ENCODE assay signal across 8 mouse cellular contexts in the genomic region with DNA sequence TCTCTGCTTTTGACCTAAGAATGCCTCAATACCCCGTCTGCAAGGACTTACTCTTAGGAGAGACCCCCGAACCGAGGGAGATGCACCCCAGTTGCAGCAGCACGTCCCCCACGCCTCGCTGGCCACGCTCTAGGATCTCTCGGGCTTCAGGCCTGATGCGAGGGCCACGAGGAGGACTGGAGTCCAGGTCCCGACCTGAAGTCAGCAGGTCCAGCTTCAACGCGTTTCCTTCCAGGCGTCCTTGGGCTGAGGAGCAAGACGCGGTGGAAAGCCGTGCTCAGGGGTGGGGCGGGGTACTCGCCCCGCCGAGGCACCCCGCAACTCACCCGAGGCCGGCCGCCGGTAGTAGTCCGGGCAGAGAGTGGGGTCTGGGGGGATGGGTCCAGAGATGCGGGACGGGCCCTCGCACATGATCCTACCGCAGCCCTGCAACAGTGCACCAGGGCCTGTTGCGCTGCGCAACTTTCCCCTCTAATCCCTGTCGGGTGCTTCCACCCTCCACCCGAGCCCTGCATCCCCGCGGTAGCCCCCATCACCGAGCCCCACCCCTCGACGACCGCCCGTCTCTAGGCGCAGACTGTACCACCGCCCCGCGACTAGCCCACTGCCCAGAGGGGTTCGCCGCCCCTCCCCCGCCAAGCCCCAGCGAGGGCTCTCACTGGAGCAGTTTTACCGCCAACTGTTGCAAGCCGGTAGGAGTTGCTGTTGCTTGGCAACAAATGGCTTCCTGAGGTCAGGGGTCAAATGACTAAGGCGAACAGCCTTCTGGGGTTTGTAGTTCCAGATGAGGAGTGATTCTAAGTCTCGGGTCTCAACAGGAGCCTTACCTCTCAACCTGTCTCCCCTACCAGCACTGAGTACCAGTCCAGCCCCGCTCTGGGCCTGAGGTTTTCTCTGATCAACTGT. TPM values are rescaled to one million over a fixed set of nuclear protein-coding genes. Genes with fewer than 3 reads are reported as not detected.
DNase-seq lines count a peak whose midpoint lies in the region; ATAC-seq and TF ChIP-seq lines count a peak whose summit lies in the region.

TSS of gene 4933405L10Rik (plus strand) at position 158 of the 906 bp plus-strand sequence.
TSS of gene Enkd1 (minus strand) at position 713 of the 906 bp plus-strand sequence.

- peak within 1 kb of the TSS; percentile 94 for H3K4me2 ChIP-seq in heart, embryonic 15.5 days
- H3K4me2 ChIP-seq in liver, embryonic 14.5 days (ENCODE audit: low read depth) = peak within 1 kb of the TSS; percentile 76
- H3K4me2 ChIP-seq in neural tube, embryonic 11.5 days (ENCODE audit: low read depth) = peak within 1 kb of the TSS; percentile 88
- peak within 1 kb of the TSS; percentile 97 for H3K4me2 ChIP-seq in stomach, postnatal 0 days (replicated peaks; ENCODE audit: low read depth)

- ATAC-seq in heart, embryonic 15.5 days (replicated peaks; ENCODE audit: insufficient number of reproducible peaks, insufficient read depth, low FRiP score, low read depth) = peak; percentile 68
- ATAC-seq in liver, embryonic 14.5 days (ENCODE audit: insufficient read depth) = peak; percentile 75
- ATAC-seq in neural tube, embryonic 11.5 days (ENCODE audit: insufficient read depth, low FRiP score, low TSS enrichment) = peak; percentile 76
- ATAC-seq in stomach, postnatal 0 days (ENCODE audit: low FRiP score, low TSS enrichment) = peak; percentile 73

- H3K27ac ChIP-seq in brown adipose tissue, adult 24 weeks (replicated peaks; ENCODE audit: low read depth, low read length) = no peak within 1 kb of the TSS
- H3K27ac ChIP-seq in forebrain, embryonic 10.5 days = peak within 1 kb of the TSS; percentile 94
- no peak within 1 kb of the TSS for H3K27ac ChIP-seq in heart, embryonic 15.5 days
- no peak within 1 kb of the TSS for H3K27ac ChIP-seq in liver, embryonic 14.5 days
- 0 out of 2 replicates have a peak within 1 kb of the TSS, but pooled peaks have one; percentile 17 for H3K27ac ChIP-seq in neural tube, embryonic 11.5 days (ENCODE audit: low read depth, low read length)
- no peak within 1 kb of the TSS for H3K27ac ChIP-seq in stomach, postnatal 0 days (replicated peaks)

- no peaks in the 10 kb centered on the region for H3K9me3 ChIP-seq in forebrain, embryonic 10.5 days
- H3K9me3 ChIP-seq in heart, embryonic 15.5 days (replicated peaks) = no peaks in the 10 kb centered on the region
- H3K9me3 ChIP-seq in liver, embryonic 14.5 days (ENCODE audit: control insufficient read depth, low read length) = no peaks in the 10 kb centered on the region
- no peaks in the 10 kb centered on the region for H3K9me3 ChIP-seq in neural tube, embryonic 11.5 days (ENCODE audit: control insufficient read depth, low read length)
- no peaks in the 10 kb centered on the region for H3K9me3 ChIP-seq in stomach, postnatal 0 days (ENCODE audit: control insufficient read depth, low read length)

- peak within 1 kb of the TSS; percentile 49 for H3K4me3 ChIP-seq in brown adipose tissue, adult 24 weeks (ENCODE audit: insufficient read depth, low read depth, low read length)
- H3K4me3 ChIP-seq in forebrain, embryonic 10.5 days = peak within 1 kb of the TSS; percentile 89
- peak within 1 kb of the TSS; percentile 83 for H3K4me3 ChIP-seq in heart, embryonic 15.5 days
- peak within 1 kb of the TSS; percentile 68 to 74 for H3K4me3 ChIP-seq in liver, embryonic 14.5 days (ENCODE audit: insufficient read depth in 1 of 2, low read depth in 2 of 2, low read length in 2 of 2)
- peak within 1 kb of the TSS; percentile 70 for H3K4me3 ChIP-seq in neural tube, embryonic 11.5 days (ENCODE audit: low read depth, low read length)
- H3K4me3 ChIP-seq in stomach, postnatal 0 days (ENCODE audit: low read depth, low read length) = peak within 1 kb of the TSS; percentile 76

- peaks cover 33% of the 10 kb centered on the region for H3K36me3 ChIP-seq in forebrain, embryonic 10.5 days (replicated peaks)
- peaks cover 8% of the 10 kb centered on the region; the same call in 1 of the 2 replicates for H3K36me3 ChIP-seq in heart, embryonic 15.5 days
- H3K36me3 ChIP-seq in liver, embryonic 14.5 days (replicated peaks; ENCODE audit: control insufficient read depth, insufficient read depth, low read depth) = no peaks in the 10 kb centered on the region
- H3K36me3 ChIP-seq in neural tube, embryonic 11.5 days (ENCODE audit: control insufficient read depth, insufficient read depth, low read length) = peaks cover 8% of the 10 kb centered on the region
- peaks cover 8% of the 10 kb centered on the region for H3K36me3 ChIP-seq in stomach, postnatal 0 days (ENCODE audit: control insufficient read depth, insufficient read depth, low read length)

- no peaks in the 10 kb centered on the region for H3K4me1 ChIP-seq in brown adipose tissue, adult 24 weeks (ENCODE audit: control insufficient read depth, insufficient read depth, insufficient read length, low read length)
- H3K4me1 ChIP-seq in forebrain, embryonic 10.5 days = peaks cover 37% of the 10 kb centered on the region
- H3K4me1 ChIP-seq in heart, embryonic 15.5 days (replicated peaks) = peaks cover 13% of the 10 kb centered on the region
- H3K4me1 ChIP-seq in liver, embryonic 14.5 days (replicated peaks; ENCODE audit: control insufficient read depth in 2 of 2, insufficient read depth in 2 of 2, low read length in 1 of 2) = peaks cover 0 to 12% of the 10 kb centered on the region in 2 experiments; a peak in 2 of 4 replicates
- H3K4me1 ChIP-seq in neural tube, embryonic 11.5 days (ENCODE audit: control insufficient read depth, insufficient read depth, low read length) = peaks cover 9% of the 10 kb centered on the region
- H3K4me1 ChIP-seq in stomach, postnatal 0 days (replicated peaks; ENCODE audit: control insufficient read depth, insufficient read depth) = no peaks in the 10 kb centered on the region

- no peaks in the 10 kb centered on the region for H3K27me3 ChIP-seq in forebrain, embryonic 10.5 days (ENCODE audit: poor library complexity, severe bottlenecking)
- H3K27me3 ChIP-seq in heart, embryonic 15.5 days = no peaks in the 10 kb centered on the region
- no peaks in the 10 kb centered on the region for H3K27me3 ChIP-seq in liver, embryonic 14.5 days (ENCODE audit: control insufficient read depth, insufficient read depth, low read length)
- H3K27me3 ChIP-seq in neural tube, embryonic 11.5 days (ENCODE audit: control insufficient read depth, insufficient read depth, low read length) = no peaks in the 10 kb centered on the region
- no peaks in the 10 kb centered on the region for H3K27me3 ChIP-seq in stomach, postnatal 0 days (ENCODE audit: control insufficient read depth, insufficient read depth, low read length)

- under 1% methylated on average over 55 of the region's 55 CpGs for WGBS in forebrain, embryonic 10.5 days
- WGBS in heart, embryonic 15.5 days = 1% methylated on average over 55 of the region's 55 CpGs
- under 1% methylated on average over 55 of the region's 55 CpGs for WGBS in liver, embryonic 14.5 days (ENCODE audit: insufficient replicate concordance)
- under 1% methylated on average over 55 of the region's 55 CpGs for WGBS in neural tube, embryonic 11.5 days
- WGBS in stomach, postnatal 0 days = 1% methylated on average over 54 of the region's 55 CpGs

- TF ChIP-seq EP300 in liver, embryonic 14.5 days (IDR thresholded peaks at IDR 0.05; ENCODE audit: low read depth) = no peak
- no peak for TF ChIP-seq EP300 in stomach, postnatal 0 days (optimal IDR thresholded peaks at IDR 0.05)

- no peak for TF ChIP-seq CTCF in liver, embryonic 14.5 days (IDR thresholded peaks at IDR 0.05; ENCODE audit: low read depth)
- TF ChIP-seq CTCF in stomach, postnatal 0 days (IDR thresholded peaks at IDR 0.05; ENCODE audit: low read depth) = no peak

- peak within 1 kb of the TSS; percentile 55 for H3K9ac ChIP-seq in heart, embryonic 15.5 days
- H3K9ac ChIP-seq in liver, embryonic 14.5 days (replicated peaks) = peak within 1 kb of the TSS; percentile 50
- H3K9ac ChIP-seq in neural tube, embryonic 11.5 days (ENCODE audit: low read length) = peak within 1 kb of the TSS; percentile 77
- H3K9ac ChIP-seq in stomach, postnatal 0 days (ENCODE audit: low read length) = peak within 1 kb of the TSS; percentile 63

- DNase-seq in CD8-positive naive resting alpha-beta T cell, adult 2 months (ENCODE audit: low read depth in 2 of 2, low spot score in 2 of 2) = peak; percentile 61 to 84
- DNase-seq in forebrain, embryonic 10.5 days (ENCODE audit: extremely low spot score, low spot score) = peak; percentile 92
- peak; percentile 92 to 94 for DNase-seq in kidney, postnatal 25 days
- peak; percentile 72 to 73 (median 73) for DNase-seq in liver, embryonic 14.5 days (ENCODE audit: low read depth in 3 of 3, low spot score in 3 of 3)
- peak; percentile 92 for DNase-seq in neural tube, embryonic 11.5 days (ENCODE audit: low spot score)
- peak; percentile 84 for DNase-seq in stomach, postnatal 0 days (ENCODE audit: low spot score)

RNA-seq across cellular contexts. Expression of gene 4933405L10Rik, which starts in this region (rescaled TPM):
- 0.87 TPM in 1 of 2 replicates, not detected in the other for polyA plus RNA-seq in brown adipose tissue, adult 24 weeks (2012; ENCODE audit: insufficient read depth, insufficient read length, missing spikeins)
- polyA plus RNA-seq in forebrain, embryonic 10.5 days (2016; fragmentation: Nextera tagmentation; extraction: Ambion mirVana) = 0.12 and 0.21 TPM in 2 replicates
- polyA plus RNA-seq in heart, embryonic 15.5 days (2015; fragmentation: Nextera tagmentation; extraction: Ambion mirVana) = not detected in 2 replicates
- not detected in 2 replicates for polyA plus RNA-seq in liver, embryonic 14.5 days (2012; rRNA removed)
- not detected in 2 replicates for polyA plus RNA-seq in liver, embryonic 14.5 days (2014; fragmentation: Nextera tagmentation; extraction: Ambion mirVana)
- polyA plus RNA-seq in neural tube, embryonic 11.5 days (2014; fragmentation: Nextera tagmentation; extraction: Ambion mirVana) = 0.20 TPM in 1 of 2 replicates, not detected in the other
- polyA plus RNA-seq in stomach, postnatal 0 days (2015; fragmentation: Nextera tagmentation; extraction: Ambion mirVana) = 0.08 and 0.13 TPM in 2 replicates

RNA-seq across cellular contexts. Expression of gene Enkd1, which starts in this region (rescaled TPM):
- polyA plus RNA-seq in brown adipose tissue, adult 24 weeks (2012; ENCODE audit: insufficient read depth, insufficient read length, missing spikeins) = 0.52 TPM in 1 of 2 replicates, not detected in the other
- 54.3 and 56.0 TPM in 2 replicates for polyA plus RNA-seq in forebrain, embryonic 10.5 days (2016; fragmentation: Nextera tagmentation; extraction: Ambion mirVana)
- polyA plus RNA-seq in heart, embryonic 15.5 days (2015; fragmentation: Nextera tagmentation; extraction: Ambion mirVana) = 9.8 and 12.7 TPM in 2 replicates
- polyA plus RNA-seq in liver, embryonic 14.5 days (2012; rRNA removed) = 7.0 and 7.8 TPM in 2 replicates
- 4.8 and 6.5 TPM in 2 replicates for polyA plus RNA-seq in liver, embryonic 14.5 days (2014; fragmentation: Nextera tagmentation; extraction: Ambion mirVana)
- 27.6 and 27.8 TPM in 2 replicates for polyA plus RNA-seq in neural tube, embryonic 11.5 days (2014; fragmentation: Nextera tagmentation; extraction: Ambion mirVana)
- polyA plus RNA-seq in stomach, postnatal 0 days (2015; fragmentation: Nextera tagmentation; extraction: Ambion mirVana) = 5.4 and 5.8 TPM in 2 replicates

Comparison
In these comparisons a context has a peak if more than half of its experiments do, and no peak if none do; other contexts are left out.
1. H3K27ac ChIP-seq: peak in forebrain, embryonic 10.5 days (single experiment) and neural tube, embryonic 11.5 days (single experiment); none in brown adipose tissue, adult 24 weeks (single experiment), heart, embryonic 15.5 days (single experiment), liver, embryonic 14.5 days (single experiment) and stomach, postnatal 0 days (single experiment).
2. Peak in every context shown above with its lines, with median percentiles within 50 percentile points of each other: DNase-seq, H3K4me3 ChIP-seq, ATAC-seq, H3K4me2 ChIP-seq and H3K9ac ChIP-seq.